Mouse (Mus musculus) layer of hippocampus, adult 6 months (tissue): Measurements from ENCODE around the gene Car5b. TPM values are rescaled to one million over a fixed set of nuclear protein-coding genes. Genes with fewer than 3 reads are reported as not detected.

ENCODE experiments used
- long read RNA-seq, 2 experiments: library from polyadenylated mRNA; unstranded; transcript quantifications; one replicate each; pipeline ENCODE4 v2.0.0; 2019 to 2020
- polyA plus RNA-seq: library from polyadenylated mRNA; unstranded; fragments of <200 nt; fragmentation: Nextera tagmentation; gene quantifications from 2 replicates; pipeline ENCODE4 v1.2.3, GENCODE M21; 2021

Car5b gene
- polyA plus RNA-seq = 0.39 and 0.48 TPM in 2 replicates
- long read RNA-seq, experiment 1, partial matches to known transcripts = 0 of 1 reads
- long read RNA-seq, experiment 1, other reads (novel, unspliced or antisense) = 1 of 1 reads
- long read RNA-seq, experiment 2 = 0 reads

GRCm38 (mm10) chrX:164027607-164028289 lies at the start of gene Car5b:
Gene Car5b (minus strand): TSS chrX:164027997.

GRCm38 (mm10) chrX:164076040-164076775 lies 48.4 kb upstream of the Car5b start, which contains the start of gene Siah1b:
Gene Siah1b (minus strand): TSS chrX:164076493.

DNA sequence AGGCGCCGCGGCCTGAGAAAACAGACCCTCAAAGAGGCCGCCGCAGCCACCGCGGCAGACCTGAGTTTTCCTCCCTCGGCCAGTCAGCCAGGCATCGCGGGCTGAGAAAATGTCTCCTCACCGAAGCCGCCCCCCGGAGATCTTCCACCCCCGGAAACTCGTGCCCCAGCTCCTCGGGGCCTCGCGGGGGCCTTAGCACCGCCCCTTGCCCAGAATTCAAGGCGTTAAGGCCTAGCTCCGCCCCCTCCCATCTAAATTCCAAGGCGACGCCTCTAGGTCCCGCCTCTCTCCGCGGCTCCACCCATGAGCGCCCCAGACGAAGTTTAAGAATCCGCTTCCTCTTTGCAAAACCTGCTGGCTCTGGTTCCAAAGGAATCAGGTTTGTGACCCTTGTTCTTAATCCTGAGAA lies 69.3 kb downstream of the Car5b start, which contains the start of gene Zrsr2:
Zrsr2 (minus strand) TSS at position 195 of the 409 bp plus-strand sequence.

Other genes starting within 250 kb of the Car5b start
- 44.9 and 46.3 TPM in 2 replicates for gene Ap1s2, start 119.0 kb downstream of the Car5b start, polyA plus RNA-seq
- gene Zrsr2, start 69.3 kb downstream of the Car5b start, polyA plus RNA-seq = 104 and 118 TPM in 2 replicates
- 11.8 and 11.9 TPM in 2 replicates for gene Siah1b, start 48.5 kb upstream of the Car5b start, polyA plus RNA-seq
- 3.3 TPM in 1 of 2 replicates, not detected in the other for gene Cltrn, start 60.8 kb upstream of the Car5b start, polyA plus RNA-seq
- gene Ace2, start 111.3 kb upstream of the Car5b start, polyA plus RNA-seq = 0.31 and 0.48 TPM in 2 replicates
- gene Bmx, start 230.2 kb upstream of the Car5b start, polyA plus RNA-seq = 0.19 and 0.33 TPM in 2 replicates
- gene Pir, start 241.4 kb upstream of the Car5b start, polyA plus RNA-seq = 13.2 and 13.9 TPM in 2 replicates